Mouse (Mus musculus): ENCODE measurements around the gene Npdc1. TPM values are rescaled to one million over a fixed set of nuclear protein-coding genes. Genes with fewer than 3 reads are reported as not detected.
"Not testable (repeated sequence)": the region's sequence is repeated elsewhere in the genome, so short reads cannot be mapped to it uniquely, and the experiment has no call there.

Gene Npdc1
- total and polyA plus RNA-seq, 2 experiments from 2014 or later = 234 to 481 TPM

- Histone ChIP-seq H3K27ac (ENCODE audit: low read depth, low read length) (no peak overlapping the region), H3K4me3 (ENCODE audit: low read depth, low read length) (no peak overlapping the region), H3K9me3 (ENCODE audit: low read length) (no peaks in the 10 kb centered on the region), H3K27me3 (ENCODE audit: insufficient read depth, low read length) (no peaks in the 10 kb centered on the region), H3K4me1 (ENCODE audit: insufficient read depth, low read length) (peaks cover 6% of the 10 kb centered on the region), H3K9ac (replicated peaks; ENCODE audit: low read length, poor library complexity, severe bottlenecking) (no peak overlapping the region), H3K4me2 (ENCODE audit: low read depth, low read length, poor library complexity, severe bottlenecking) (no peak overlapping the region), H3K36me3 (ENCODE audit: insufficient read depth, low read length) (peaks cover 30% of the 10 kb centered on the region)
- DNase-seq (ENCODE audit: low spot score) (no peak), ATAC-seq (ENCODE audit: low FRiP score) (no peak)
- WGBS = 90% methylated on average over 10 of the region's 10 CpGs
- TF ChIP-seq CTCF (IDR thresholded peaks at IDR 0.05) = no peak
Measured at GRCm38 (mm10) chr2:25408908-25409307, 9.8 kb downstream of the Npdc1 start.

GRCm38 (mm10) chr2:25413436-25413835, 14.3 kb downstream of the Npdc1 start:
- TF ChIP-seq CTCF (IDR thresholded peaks at IDR 0.05) = peak; percentile 57
- DNase-seq (ENCODE audit: low spot score); H3K9ac ChIP-seq (replicated peaks; ENCODE audit: low read length, poor library complexity, severe bottlenecking); H3K4me3 ChIP-seq (ENCODE audit: low read depth, low read length); H3K27me3 ChIP-seq (ENCODE audit: insufficient read depth, low read length); H3K27ac ChIP-seq (ENCODE audit: low read depth, low read length); H3K4me2 ChIP-seq (ENCODE audit: low read depth, low read length, poor library complexity, severe bottlenecking); H3K4me1 ChIP-seq (ENCODE audit: insufficient read depth, low read length); H3K9me3 ChIP-seq (ENCODE audit: low read length); ATAC-seq (ENCODE audit: low FRiP score): not testable (repeated sequence)
- H3K36me3 ChIP-seq (ENCODE audit: insufficient read depth, low read length) = peaks cover 18% of the 10 kb centered on the region

- WGBS = 19% methylated on average over 3 of the region's 3 CpGs
- H3K4me1 ChIP-seq (ENCODE audit: insufficient read depth, low read length) = no peaks in the 10 kb centered on the region
- no peaks in the 10 kb centered on the region for H3K36me3 ChIP-seq (ENCODE audit: insufficient read depth, low read length)
- DNase-seq (ENCODE audit: low spot score) (no peak), ATAC-seq (ENCODE audit: low FRiP score) (no peak)
- no peaks in the 10 kb centered on the region for H3K27me3 ChIP-seq (ENCODE audit: insufficient read depth, low read length)
- H3K27ac ChIP-seq (ENCODE audit: low read depth, low read length) = no peak overlapping the region
- H3K4me3 ChIP-seq (ENCODE audit: low read depth, low read length) = no peak overlapping the region
- H3K4me2 ChIP-seq (ENCODE audit: low read depth, low read length, poor library complexity, severe bottlenecking) = no peak overlapping the region
- no peak overlapping the region for H3K9ac ChIP-seq (replicated peaks; ENCODE audit: low read length, poor library complexity, severe bottlenecking)
- no peaks in the 10 kb centered on the region for H3K9me3 ChIP-seq (ENCODE audit: low read length)
- no peak for TF ChIP-seq CTCF (IDR thresholded peaks at IDR 0.05)
Measured at GRCm38 (mm10) chr2:25417426-25417825, 18.3 kb downstream of the Npdc1 start.

GRCm38 (mm10) chr2:25421896-25422295, 22.7 kb downstream of the Npdc1 start:
- no peak overlapping the region for H3K4me2 ChIP-seq (ENCODE audit: low read depth, low read length, poor library complexity, severe bottlenecking)
- ATAC-seq (ENCODE audit: low FRiP score) = peak; percentile 57; the same call in 1 of the 2 replicates

GRCm38 (mm10) chr2:25422587-25423410, 23.6 kb downstream of the Npdc1 start, which contains the start of gene Fut7:
Gene Fut7 (plus strand): TSS chr2:25423267.
- Histone ChIP-seq H3K4me3 (ENCODE audit: low read depth, low read length) (no peak within 1 kb of the TSS), H3K27ac (ENCODE audit: low read depth, low read length) (no peak within 1 kb of the TSS), H3K4me2 (ENCODE audit: low read depth, low read length, poor library complexity, severe bottlenecking) (no peak within 1 kb of the TSS), H3K36me3 (ENCODE audit: insufficient read depth, low read length) (no peaks in the 10 kb centered on the region), H3K4me1 (ENCODE audit: insufficient read depth, low read length) (no peaks in the 10 kb centered on the region), H3K9ac (replicated peaks; ENCODE audit: low read length, poor library complexity, severe bottlenecking) (no peak within 1 kb of the TSS), H3K27me3 (ENCODE audit: insufficient read depth, low read length) (no peaks in the 10 kb centered on the region), H3K9me3 (ENCODE audit: low read length) (no peaks in the 10 kb centered on the region)
- ATAC-seq (ENCODE audit: low FRiP score) (no peak), DNase-seq (ENCODE audit: low spot score) (no peak)
- WGBS = 67% methylated on average over 17 of the region's 17 CpGs
- TF ChIP-seq CTCF (IDR thresholded peaks at IDR 0.05) = no peak

More at GRCm38 (mm10) chr2:25421896-25422295, 22.7 kb downstream of the Npdc1 start:
- WGBS = 14% methylated on average over 3 of the region's 3 CpGs
- Histone ChIP-seq H3K9me3 (ENCODE audit: low read length) (no peaks in the 10 kb centered on the region), H3K27me3 (ENCODE audit: insufficient read depth, low read length) (no peaks in the 10 kb centered on the region), H3K9ac (replicated peaks; ENCODE audit: low read length, poor library complexity, severe bottlenecking) (no peak overlapping the region), H3K27ac (ENCODE audit: low read depth, low read length) (no peak overlapping the region), H3K4me3 (ENCODE audit: low read depth, low read length) (no peak overlapping the region), H3K36me3 (ENCODE audit: insufficient read depth, low read length) (no peaks in the 10 kb centered on the region), H3K4me1 (ENCODE audit: insufficient read depth, low read length) (no peaks in the 10 kb centered on the region)
- peak; percentile 77 for TF ChIP-seq CTCF (IDR thresholded peaks at IDR 0.05)
- DNase-seq (ENCODE audit: low spot score) = peak; percentile 86

GRCm38 (mm10) chr2:25423626-25424025, 24.5 kb downstream of the Npdc1 start:
- TF ChIP-seq CTCF (IDR thresholded peaks at IDR 0.05) = no peak
- 79% methylated on average over 1 of the region's 1 CpGs for WGBS
- Histone ChIP-seq H3K27ac (ENCODE audit: low read depth, low read length) (no peak overlapping the region), H3K36me3 (ENCODE audit: insufficient read depth, low read length) (no peaks in the 10 kb centered on the region), H3K4me3 (ENCODE audit: low read depth, low read length) (no peak overlapping the region), H3K4me1 (ENCODE audit: insufficient read depth, low read length) (no peaks in the 10 kb centered on the region), H3K27me3 (ENCODE audit: insufficient read depth, low read length) (no peaks in the 10 kb centered on the region), H3K4me2 (ENCODE audit: low read depth, low read length, poor library complexity, severe bottlenecking) (no peak overlapping the region), H3K9me3 (ENCODE audit: low read length) (no peaks in the 10 kb centered on the region), H3K9ac (replicated peaks; ENCODE audit: low read length, poor library complexity, severe bottlenecking) (no peak overlapping the region)
- DNase-seq (ENCODE audit: low spot score) (no peak), ATAC-seq (ENCODE audit: low FRiP score) (no peak)

Measured in midbrain, postnatal 0 days (tissue).